Mouse (Mus musculus) forebrain, embryonic 14.5 days (tissue): ENCODE measurements around the gene Otop3. TPM values are rescaled to one million over a fixed set of nuclear protein-coding genes. Genes with fewer than 3 reads are reported as not detected.

Experiments
- ATAC-seq: fragments of 200-750 bp; cut with Nextera tagmentation; 2 replicates; pipeline ENCODE4 v1.8.0; 2017; ENCODE audit warnings: mild to moderate bottlenecking, moderate library complexity
- DNase-seq: peaks from one replicate; pipeline ENCODE4 v3.0.0-alpha.2; 2015; ENCODE audit warnings: low spot score
- H3K27ac ChIP-seq: fragments of 300-500 bp; sonication (generic); 2 replicates; pipeline ENCODE4 v1.5.1; 2014; ENCODE audit warnings: low read depth, mild to moderate bottlenecking, control low read depth, low read length, moderate library complexity
- H3K27me3 ChIP-seq: fragments of 300-500 bp; sonication (generic); replicated peaks from 2 replicates; pipeline ENCODE4 v1.6.1; 2014; ENCODE audit warnings: low read length, control low read depth, mixed read lengths; ENCODE audit not compliant: control insufficient read depth, insufficient read depth
- H3K36me3 ChIP-seq: fragments of 300-500 bp; sonication (generic); 2 replicates; pipeline ENCODE4 v1.6.1; 2014; ENCODE audit warnings: low read length, control low read depth; ENCODE audit not compliant: control insufficient read depth, insufficient read depth
- H3K4me1 ChIP-seq: fragments of 300-500 bp; sonication (generic); 2 replicates; pipeline ENCODE4 v1.6.1; 2014; ENCODE audit warnings: antibody characterized with exemption, low read length, control low read depth; ENCODE audit not compliant: control insufficient read depth, insufficient read depth
- H3K4me2 ChIP-seq: fragments of 300-500 bp; sonication (generic); 2 replicates; pipeline ENCODE4 v1.6.1; 2014; ENCODE audit warnings: mild to moderate bottlenecking, control low read depth, low read length
- H3K4me3 ChIP-seq: fragments of 300-500 bp; sonication (generic); 2 replicates; pipeline ENCODE4 v1.5.1; 2014; ENCODE audit warnings: low read depth, low read length, control low read depth
- H3K9ac ChIP-seq: fragments of 300-500 bp; sonication (generic); 2 replicates; pipeline ENCODE4 v1.6.1; 2014; ENCODE audit warnings: mild to moderate bottlenecking, low read length, control low read depth, moderate library complexity
- H3K9me3 ChIP-seq: fragments of 300-500 bp; sonication (generic); replicated peaks from 2 replicates; pipeline ENCODE4 v1.6.1; 2016; ENCODE audit warnings: low read length, control low read depth, mixed read lengths; ENCODE audit not compliant: control insufficient read depth
- WGBS: fragments of 180-500 bp; shearing (Covaris S2); extraction: QIAGEN DNeasy Blood & Tissue Kit; methylation state at CpG from one replicate; pipeline ENCODE4 v1.1.7; 2014; 5-methylcytosine and 5-hydroxymethylcytosine counted together
- polyA plus RNA-seq: library from polyadenylated mRNA; unstranded; fragments of >200 nt; fragmentation: Nextera tagmentation; extraction: Ambion mirVana; gene quantifications from 2 replicates; pipeline ENCODE4 v1.2.1, GENCODE M21; 2014

The Otop3 gene
- polyA plus RNA-seq, 1 experiment from 2014 or later = 0.06 TPM

GRCm38 (mm10) chr11:115374695-115375425, 40.3 kb downstream of the Otop3 start:
- Histone ChIP-seq H3K4me1 (peaks cover 3% of the 10 kb centered on the region; the same call in 1 of the 2 replicates), H3K9ac (peak overlapping the region; percentile 67), H3K4me3 (peak overlapping the region; percentile 38; the same call in 1 of the 2 replicates), H3K27me3 (no peaks in the 10 kb centered on the region), H3K36me3 (no peaks in the 10 kb centered on the region), H3K9me3 (0 out of 2 replicates have a peak, but pooled peaks cover 3% of the 10 kb centered on the region), H3K27ac (no peak overlapping the region), H3K4me2 (peak overlapping the region; percentile 70)
- no peak for ATAC-seq
- DNase-seq = no peak
- 66% methylated on average over 12 of the region's 12 CpGs for whole genome bisulfite sequencing

GRCm38 (mm10) chr11:115376722-115377121, 42.2 kb downstream of the Otop3 start:
- no peaks in the 10 kb centered on the region for H3K36me3 ChIP-seq
- H3K9me3 ChIP-seq = 0 out of 2 replicates have a peak, but pooled peaks cover 3% of the 10 kb centered on the region
- no peak overlapping the region for H3K4me2 ChIP-seq
- H3K27ac ChIP-seq = no peak overlapping the region
- H3K4me3 ChIP-seq = no peak overlapping the region
- WGBS = 74% methylated on average over 7 of the region's 7 CpGs
- H3K9ac ChIP-seq = no peak overlapping the region
- ATAC-seq = no peak
- no peaks in the 10 kb centered on the region for H3K27me3 ChIP-seq
- peaks cover 3% of the 10 kb centered on the region; the same call in 1 of the 2 replicates for H3K4me1 ChIP-seq
- DNase-seq = no peak

- Histone ChIP-seq H3K27ac (no peak overlapping the region), H3K4me2 (no peak overlapping the region), H3K36me3 (no peaks in the 10 kb centered on the region), H3K27me3 (no peaks in the 10 kb centered on the region), H3K4me3 (no peak overlapping the region), H3K4me1 (peaks cover 3% of the 10 kb centered on the region; the same call in 1 of the 2 replicates), H3K9ac (no peak overlapping the region), H3K9me3 (0 out of 2 replicates have a peak, but pooled peaks cover 3% of the 10 kb centered on the region)
- WGBS = 94% methylated on average over 4 of the region's 4 CpGs
- ATAC-seq (no peak), DNase-seq (no peak)
Observed at GRCm38 (mm10) chr11:115377254-115377653, 42.7 kb downstream of the Otop3 start.

DNA sequence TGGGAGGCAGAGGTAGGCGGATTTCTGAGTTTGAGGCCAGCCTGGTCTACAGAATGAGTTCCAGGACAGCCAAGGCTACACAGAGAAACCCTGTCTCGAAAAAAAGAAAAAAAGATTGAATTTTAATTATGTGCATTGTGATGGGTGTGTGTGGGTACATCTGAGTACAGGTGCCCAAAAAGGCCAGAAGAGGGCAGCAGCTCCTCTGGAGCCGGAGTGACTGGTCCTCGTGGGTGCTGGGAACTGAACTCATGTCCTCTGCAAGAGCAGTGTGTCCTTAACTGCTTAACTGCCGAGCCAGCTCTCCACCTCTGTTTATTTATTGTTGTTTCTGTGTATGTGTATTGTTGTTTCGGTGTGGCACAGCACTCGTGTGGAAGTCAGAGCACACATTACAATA, 43.3 kb downstream of the Otop3 start:
- Histone ChIP-seq H3K27me3 (no peaks in the 10 kb centered on the region), H3K9me3 (0 out of 2 replicates have a peak, but pooled peaks cover 3% of the 10 kb centered on the region), H3K4me3 (no peak overlapping the region), H3K27ac (no peak overlapping the region), H3K4me1 (peaks cover 7% of the 10 kb centered on the region), H3K4me2 (no peak overlapping the region), H3K9ac (no peak overlapping the region), H3K36me3 (no peaks in the 10 kb centered on the region)
- no peak for ATAC-seq
- 86% methylated on average over 7 of the region's 7 CpGs for WGBS
- DNase-seq = no peak

- H3K4me2 ChIP-seq = peak overlapping the region; percentile 88
- peak overlapping the region; percentile 91 for H3K4me3 ChIP-seq
- H3K9ac ChIP-seq = peak overlapping the region; percentile 98; the same call in 1 of the 2 replicates
- no peaks in the 10 kb centered on the region for H3K27me3 ChIP-seq
- H3K27ac ChIP-seq = no peak overlapping the region
- no peak for DNase-seq
- H3K9me3 ChIP-seq = 0 out of 2 replicates have a peak, but pooled peaks cover 3% of the 10 kb centered on the region
- 14% methylated on average over 9 of the region's 9 CpGs for WGBS
- H3K4me1 ChIP-seq = peaks cover 23% of the 10 kb centered on the region
- ATAC-seq = no peak
- H3K36me3 ChIP-seq = no peaks in the 10 kb centered on the region
Observed at GRCm38 (mm10) chr11:115381276-115381675, 46.7 kb downstream of the Otop3 start.

- Histone ChIP-seq H3K27ac (peak within 1 kb of the TSS; percentile 96), H3K9me3 (0 out of 2 replicates have a peak, but pooled peaks cover 3% of the 10 kb centered on the region), H3K36me3 (no peaks in the 10 kb centered on the region), H3K4me3 (peak within 1 kb of the TSS; percentile 91), H3K4me1 (peaks cover 23% of the 10 kb centered on the region), H3K4me2 (peak within 1 kb of the TSS; percentile 88), H3K9ac (peak within 1 kb of the TSS; percentile 98), H3K27me3 (no peaks in the 10 kb centered on the region)
- under 1% methylated on average over 64 of the region's 76 CpGs for WGBS
- DNase-seq = peak; percentile 95
- peak; percentile 90 for ATAC-seq
Observed at GRCm38 (mm10) chr11:115381743-115382539, 47.4 kb downstream of the Otop3 start, which contains the start of gene Cdr2l. Gene Cdr2l (plus strand): TSS chr11:115381916.

- WGBS = 5% methylated on average over 5 of the region's 5 CpGs
Observed at GRCm38 (mm10) chr11:115382891-115383290, 48.4 kb downstream of the Otop3 start.

GRCm38 (mm10) chr11:115383701-115384474, 49.4 kb downstream of the Otop3 start:
- H3K9ac ChIP-seq = peak overlapping the region; percentile 98
- peak overlapping the region; percentile 91 for H3K4me3 ChIP-seq
- H3K36me3 ChIP-seq = peaks cover 6% of the 10 kb centered on the region; the same call in 1 of the 2 replicates
- DNase-seq (peak; percentile 81), ATAC-seq (peak; percentile 42; the same call in 1 of the 2 replicates)
- peak overlapping the region; percentile 88 for H3K4me2 ChIP-seq
- H3K9me3 ChIP-seq = no peaks in the 10 kb centered on the region
- no peaks in the 10 kb centered on the region for H3K27me3 ChIP-seq
- H3K4me1 ChIP-seq = peaks cover 23% of the 10 kb centered on the region
- H3K27ac ChIP-seq = peak overlapping the region; percentile 77
- 32% methylated on average over 16 of the region's 16 CpGs for WGBS

More at GRCm38 (mm10) chr11:115382891-115383290, 48.4 kb downstream of the Otop3 start:
- Histone ChIP-seq H3K9me3 (0 out of 2 replicates have a peak, but pooled peaks cover 2% of the 10 kb centered on the region), H3K4me2 (peak overlapping the region; percentile 88), H3K9ac (peak overlapping the region; percentile 98), H3K36me3 (no peaks in the 10 kb centered on the region), H3K4me3 (peak overlapping the region; percentile 91), H3K4me1 (peaks cover 23% of the 10 kb centered on the region), H3K27ac (peak overlapping the region; percentile 77; the same call in 1 of the 2 replicates), H3K27me3 (no peaks in the 10 kb centered on the region)
- ATAC-seq (no peak), DNase-seq (peak; percentile 34)
